Mouse (Mus musculus): ENCODE data around the gene Chst5. TPM values are rescaled to one million over a fixed set of nuclear protein-coding genes. Genes with fewer than 3 reads are reported as not detected.
A peak's percentile ranks its signal among the peaks of the same experiment; 100 is the strongest.
"Not testable (repeated sequence)": the region's sequence is repeated elsewhere in the genome, so short reads cannot be mapped to it uniquely, and the experiment has no call there.

Chst5 gene
- total RNA-seq, 2 experiments from 2014 or later = not detected

- no peak for ATAC-seq (replicated peaks; ENCODE audit: low FRiP score, poor library complexity, severe bottlenecking)
These were observed 26.6 kb downstream of the Chst5 start for GRCm38 (mm10) chr8:111883615-111884014.

GRCm38 (mm10) chr8:111881591-111881990 is 28.7 kb downstream of the Chst5 start:
- ATAC-seq (replicated peaks; ENCODE audit: low FRiP score, poor library complexity, severe bottlenecking) = peak; percentile 71

GRCm38 (mm10) chr8:111877711-111878110 is 32.5 kb downstream of the Chst5 start:
- ATAC-seq (replicated peaks; ENCODE audit: low FRiP score, poor library complexity, severe bottlenecking) = no peak

- ATAC-seq (replicated peaks; ENCODE audit: low FRiP score, poor library complexity, severe bottlenecking) = peak; percentile 98
These were observed 33.8 kb downstream of the Chst5 start, which contains the start of gene Tmem170 for GRCm38 (mm10) chr8:111876355-111876948. Gene Tmem170, minus strand, starts transcription at chr8:111876750.

GRCm38 (mm10) chr8:111875758-111876157 is 34.5 kb downstream of the Chst5 start:
- no peak; the same call in 1 of the 2 replicates for ATAC-seq (replicated peaks; ENCODE audit: low FRiP score, poor library complexity, severe bottlenecking)

- ATAC-seq (replicated peaks; ENCODE audit: low FRiP score, poor library complexity, severe bottlenecking) = no peak
These were observed 39.0 kb downstream of the Chst5 start for GRCm38 (mm10) chr8:111871278-111871677.

GRCm38 (mm10) chr8:111870379-111870778 is 39.9 kb downstream of the Chst5 start:
- no peak for ATAC-seq (replicated peaks; ENCODE audit: low FRiP score, poor library complexity, severe bottlenecking)

- no peak for ATAC-seq (replicated peaks; ENCODE audit: low FRiP score, poor library complexity, severe bottlenecking)
These were observed 41.6 kb downstream of the Chst5 start for GRCm38 (mm10) chr8:111868664-111869063.

- ATAC-seq (replicated peaks; ENCODE audit: low FRiP score, poor library complexity, severe bottlenecking) = no peak
These were observed 44.4 kb downstream of the Chst5 start for GRCm38 (mm10) chr8:111865857-111866256.

GRCm38 (mm10) chr8:111865130-111865852 is 45.0 kb downstream of the Chst5 start:
- no peak for ATAC-seq (replicated peaks; ENCODE audit: low FRiP score, poor library complexity, severe bottlenecking)

GRCm38 (mm10) chr8:111864648-111865047 is 45.6 kb downstream of the Chst5 start:
- ATAC-seq (replicated peaks; ENCODE audit: low FRiP score, poor library complexity, severe bottlenecking) = no peak

- ATAC-seq (replicated peaks; ENCODE audit: low FRiP score, poor library complexity, severe bottlenecking) = no peak
These were observed 47.0 kb downstream of the Chst5 start for GRCm38 (mm10) chr8:111863280-111863679.

GRCm38 (mm10) chr8:111855977-111856376 is 54.3 kb downstream of the Chst5 start:
- no peak for ATAC-seq (replicated peaks; ENCODE audit: low FRiP score, poor library complexity, severe bottlenecking)

GRCm38 (mm10) chr8:111853861-111854501 is 56.3 kb downstream of the Chst5 start, which contains the start of gene Cfdp1:
Gene Cfdp1, minus strand, starts transcription at chr8:111854291.
- ATAC-seq (replicated peaks; ENCODE audit: low FRiP score, poor library complexity, severe bottlenecking) = peak; percentile 99

- not testable (repeated sequence) for ATAC-seq (replicated peaks; ENCODE audit: low FRiP score, poor library complexity, severe bottlenecking)
These were observed 57.0 kb downstream of the Chst5 start for GRCm38 (mm10) chr8:111853219-111853618.

- ATAC-seq (replicated peaks; ENCODE audit: low FRiP score, poor library complexity, severe bottlenecking) = no peak
These were observed 63.5 kb downstream of the Chst5 start for GRCm38 (mm10) chr8:111846746-111847145.

Other genes with a start within 250 kb of the Chst5 start
- gene Ctrb1, start 219.4 kb downstream of the Chst5 start, total RNA-seq (2015; ENCODE audit: low replicate concordance) = not detected in 2 replicates
- not detected in 2 replicates for gene Ctrb1, start 219.4 kb downstream of the Chst5 start, total RNA-seq (2017; ENCODE audit: low replicate concordance)
- gene Bcar1, start 166.6 kb downstream of the Chst5 start, total RNA-seq (2015; ENCODE audit: low replicate concordance) = not detected in 2 replicates
- gene Bcar1, start 166.6 kb downstream of the Chst5 start, total RNA-seq (2017; ENCODE audit: low replicate concordance) = not detected in 2 replicates
- gene Cfdp1, start 56.2 kb downstream of the Chst5 start, total RNA-seq (2015; ENCODE audit: low replicate concordance) = 13.3 and 43.7 TPM in 2 replicates
- 32.5 and 33.6 TPM in 2 replicates for gene Cfdp1, start 56.2 kb downstream of the Chst5 start, total RNA-seq (2017; ENCODE audit: low replicate concordance)
- gene Tmem170, start 33.7 kb downstream of the Chst5 start, total RNA-seq (2015; ENCODE audit: low replicate concordance) = 0.84 and 2.7 TPM in 2 replicates
- gene Tmem170, start 33.7 kb downstream of the Chst5 start, total RNA-seq (2017; ENCODE audit: low replicate concordance) = 0.70 and 1.4 TPM in 2 replicates
- gene Tmem231, start 23.4 kb upstream of the Chst5 start, total RNA-seq (2015; ENCODE audit: low replicate concordance) = 2.7 TPM in 1 of 2 replicates, not detected in the other
- gene Tmem231, start 23.4 kb upstream of the Chst5 start, total RNA-seq (2017; ENCODE audit: low replicate concordance) = 4.7 and 5.0 TPM in 2 replicates
- 113 and 121 TPM in 2 replicates for gene Gabarapl2, start 30.3 kb upstream of the Chst5 start, total RNA-seq (2015; ENCODE audit: low replicate concordance)
- 170 and 171 TPM in 2 replicates for gene Gabarapl2, start 30.3 kb upstream of the Chst5 start, total RNA-seq (2017; ENCODE audit: low replicate concordance)
- gene Adat1, start 81.9 kb upstream of the Chst5 start, total RNA-seq (2015; ENCODE audit: low replicate concordance) = 0.77 and 1.9 TPM in 2 replicates
- gene Adat1, start 81.9 kb upstream of the Chst5 start, total RNA-seq (2017; ENCODE audit: low replicate concordance) = 0.70 and 1.4 TPM in 2 replicates
- gene Kars, start 100.9 kb upstream of the Chst5 start, total RNA-seq (2015; ENCODE audit: low replicate concordance) = 27.0 and 31.7 TPM in 2 replicates
- gene Kars, start 100.9 kb upstream of the Chst5 start, total RNA-seq (2017; ENCODE audit: low replicate concordance) = 30.4 and 40.3 TPM in 2 replicates
- gene Terf2ip, start 101.0 kb upstream of the Chst5 start, total RNA-seq (2015; ENCODE audit: low replicate concordance) = 1.9 TPM in 2 replicates
- gene Terf2ip, start 101.0 kb upstream of the Chst5 start, total RNA-seq (2017; ENCODE audit: low replicate concordance) = 2.5 and 3.6 TPM in 2 replicates
- gene Gm6793, start 104.6 kb upstream of the Chst5 start, total RNA-seq (2015; ENCODE audit: low replicate concordance) = not detected in 2 replicates
- not detected in 2 replicates for gene Gm6793, start 104.6 kb upstream of the Chst5 start, total RNA-seq (2017; ENCODE audit: low replicate concordance)

Data from erythroblast, adult 5-6 weeks (primary cell).